Mouse (Mus musculus): Measurements from ENCODE around the gene Acbd4. TPM values are rescaled to one million over a fixed set of nuclear protein-coding genes. Genes with fewer than 3 reads are reported as not detected.

The Acbd4 gene
- polyA plus RNA-seq, 1 experiment = 40.7 TPM

DNA sequence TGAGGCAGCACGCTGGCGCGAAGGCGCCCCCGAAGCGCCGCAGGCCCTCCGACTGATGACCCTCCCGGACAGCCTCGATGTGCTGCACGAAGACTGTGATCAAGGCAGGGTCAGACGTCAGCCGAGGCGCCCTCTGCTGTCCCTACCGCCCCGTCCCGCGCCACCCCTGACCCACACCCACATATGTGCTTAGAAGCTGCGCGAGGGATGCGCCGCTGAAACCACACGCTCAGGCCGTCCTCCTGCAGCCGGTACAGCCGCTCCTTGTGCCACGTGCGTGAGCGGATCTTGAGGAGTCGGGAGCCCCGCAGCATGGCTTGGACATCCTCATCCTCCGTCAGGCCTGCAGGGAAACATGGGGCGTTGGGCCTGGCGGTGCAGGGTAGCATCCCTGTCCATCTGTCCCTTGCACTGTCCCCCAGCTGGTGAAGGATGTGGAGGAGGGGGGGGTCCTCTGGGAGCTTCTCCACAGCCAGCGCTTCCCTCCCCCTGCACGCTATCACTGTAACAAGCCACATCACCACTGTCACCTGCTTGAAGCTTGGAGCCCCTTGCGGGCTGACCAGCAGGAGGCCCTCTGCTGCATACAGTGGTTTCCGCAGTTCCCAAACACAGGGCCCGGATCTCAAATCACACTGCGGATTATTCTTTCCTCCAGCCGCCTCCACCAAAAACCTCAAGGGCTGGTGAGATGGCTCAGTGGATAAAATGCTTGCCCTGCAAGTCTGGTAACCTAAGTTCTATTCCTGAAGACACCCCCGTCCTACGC is 21.0 kb upstream of the Acbd4 start:
- TF ChIP-seq CTCF (IDR thresholded peaks at IDR 0.05; ENCODE audit: extremely low read depth, insufficient read depth, low read length) (no peak), POLR2A (IDR thresholded peaks at IDR 0.05; ENCODE audit: extremely low read depth, insufficient read depth, low read length) (no peak)
- no peak overlapping the region for H3K4me3 ChIP-seq (ENCODE audit: insufficient read depth, low read length)
- H3K27ac ChIP-seq (ENCODE audit: insufficient read depth, low read length) = no peak overlapping the region
- H3K4me1 ChIP-seq (ENCODE audit: control insufficient read depth, insufficient read depth, low read length) = no peaks in the 10 kb centered on the region

DNA sequence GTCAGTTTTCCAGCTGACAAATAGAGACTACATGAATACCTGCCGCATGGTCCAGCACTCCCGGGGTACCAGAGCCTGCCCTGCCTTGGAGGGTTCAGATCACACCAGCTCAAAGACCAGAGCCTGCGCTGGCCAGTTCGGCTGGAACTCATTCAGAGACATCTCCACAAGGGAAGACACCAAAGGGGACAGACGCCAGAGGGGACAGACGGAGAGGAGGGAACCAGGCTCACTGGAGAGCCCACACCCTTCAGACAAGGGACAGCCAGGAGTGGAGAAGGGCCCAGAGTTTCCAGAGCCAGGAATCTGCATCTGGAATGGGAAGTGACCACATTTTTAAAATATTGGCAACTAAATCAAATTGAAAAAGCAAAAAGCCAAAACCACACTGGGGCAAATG is 19.9 kb upstream of the Acbd4 start:
- H3K27ac ChIP-seq (ENCODE audit: insufficient read depth, low read length) = no peak overlapping the region
- no peaks in the 10 kb centered on the region for H3K4me1 ChIP-seq (ENCODE audit: control insufficient read depth, insufficient read depth, low read length)
- TF ChIP-seq CTCF (IDR thresholded peaks at IDR 0.05; ENCODE audit: extremely low read depth, insufficient read depth, low read length) = no peak
- no peak for TF ChIP-seq POLR2A (IDR thresholded peaks at IDR 0.05; ENCODE audit: extremely low read depth, insufficient read depth, low read length)
- H3K4me3 ChIP-seq (ENCODE audit: insufficient read depth, low read length) = no peak overlapping the region

- TF ChIP-seq POLR2A (IDR thresholded peaks at IDR 0.05; ENCODE audit: extremely low read depth, insufficient read depth, low read length) (no peak), CTCF (IDR thresholded peaks at IDR 0.05; ENCODE audit: extremely low read depth, insufficient read depth, low read length) (no peak)
- Histone ChIP-seq H3K4me3 (ENCODE audit: insufficient read depth, low read length) (no peak overlapping the region), H3K4me1 (ENCODE audit: control insufficient read depth, insufficient read depth, low read length) (no peaks in the 10 kb centered on the region), H3K27ac (ENCODE audit: insufficient read depth, low read length) (no peak overlapping the region)
Measured at GRCm38 (mm10) chr11:103093306-103093705, 8.2 kb upstream of the Acbd4 start.

DNA sequence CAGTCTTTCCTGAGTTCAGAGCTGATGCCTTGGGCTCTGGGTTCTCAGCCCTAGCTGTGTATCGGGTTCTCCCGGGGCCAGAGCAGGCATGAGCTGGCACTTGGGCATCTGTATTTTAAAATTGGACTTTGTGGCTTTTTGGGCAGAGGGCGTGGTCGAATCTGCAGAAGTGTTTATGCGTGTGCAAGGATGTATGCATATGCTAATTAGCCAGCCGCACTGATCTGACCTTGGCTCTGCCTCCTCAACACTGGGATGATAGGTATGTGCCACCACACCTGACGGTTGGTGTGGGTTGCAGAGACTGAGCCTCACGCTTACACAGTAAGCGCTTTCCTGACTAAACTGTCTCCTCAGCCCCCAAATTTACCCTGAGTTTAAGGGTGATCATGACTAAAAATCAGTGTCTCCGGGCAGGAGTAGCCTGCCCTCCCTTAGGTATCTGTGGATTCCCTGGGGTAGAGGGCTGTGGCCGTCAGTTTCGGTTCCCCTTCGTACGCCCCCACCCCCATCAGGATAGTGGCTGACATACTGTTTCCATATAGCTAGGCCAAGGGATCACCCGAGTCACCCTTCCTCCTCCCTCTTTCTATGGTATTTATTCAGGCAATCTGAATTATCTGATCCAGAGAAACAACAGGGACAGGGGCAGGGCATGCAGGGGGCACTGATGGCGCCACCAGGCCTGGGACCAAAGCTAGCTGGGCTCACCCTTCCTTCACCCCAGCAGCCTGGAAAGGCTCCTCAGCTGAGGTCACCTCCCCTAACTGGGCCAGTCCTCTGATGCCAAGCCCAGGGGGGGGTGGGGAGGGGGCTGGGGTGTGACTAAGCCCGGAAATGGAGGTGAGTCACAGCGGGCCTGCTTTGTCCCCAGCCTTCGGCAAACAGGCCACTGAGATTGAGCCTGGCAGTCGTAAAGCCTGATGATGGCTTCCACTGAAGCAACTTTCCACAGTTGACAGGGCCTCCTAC is 7.3 kb upstream of the Acbd4 start:
- no peak overlapping the region for H3K27ac ChIP-seq (ENCODE audit: insufficient read depth, low read length)
- no peak for TF ChIP-seq CTCF (IDR thresholded peaks at IDR 0.05; ENCODE audit: extremely low read depth, insufficient read depth, low read length)
- no peak for TF ChIP-seq POLR2A (IDR thresholded peaks at IDR 0.05; ENCODE audit: extremely low read depth, insufficient read depth, low read length)
- H3K4me3 ChIP-seq (ENCODE audit: insufficient read depth, low read length) = no peak overlapping the region
- no peaks in the 10 kb centered on the region for H3K4me1 ChIP-seq (ENCODE audit: control insufficient read depth, insufficient read depth, low read length)

GRCm38 (mm10) chr11:103095107-103095670 is 6.3 kb upstream of the Acbd4 start:
- H3K27ac ChIP-seq (ENCODE audit: insufficient read depth, low read length) = no peak overlapping the region
- TF ChIP-seq POLR2A (IDR thresholded peaks at IDR 0.05; ENCODE audit: extremely low read depth, insufficient read depth, low read length) (no peak), CTCF (IDR thresholded peaks at IDR 0.05; ENCODE audit: extremely low read depth, insufficient read depth, low read length) (no peak)
- no peaks in the 10 kb centered on the region for H3K4me1 ChIP-seq (ENCODE audit: control insufficient read depth, insufficient read depth, low read length)
- H3K4me3 ChIP-seq (ENCODE audit: insufficient read depth, low read length) = no peak overlapping the region

DNA sequence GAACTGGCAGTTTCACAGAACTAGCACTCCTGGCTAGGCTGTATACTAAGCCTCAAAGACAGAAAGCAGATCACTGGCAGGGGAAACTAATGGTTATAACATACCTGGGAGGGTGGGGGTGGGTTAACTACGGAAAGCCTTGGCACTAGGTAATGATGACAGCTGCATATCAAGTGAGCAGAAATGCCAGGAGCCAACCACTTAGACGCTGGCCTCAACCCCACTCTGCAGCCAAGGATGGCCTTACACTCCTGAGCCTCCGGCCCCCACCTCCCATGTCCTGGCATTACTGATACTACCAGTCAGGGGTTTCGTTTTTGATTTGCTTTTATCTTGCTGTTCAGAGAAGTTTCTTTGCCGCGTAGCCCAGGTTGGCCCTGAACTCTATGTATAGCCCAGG is 5.7 kb upstream of the Acbd4 start:
- Histone ChIP-seq H3K4me3 (ENCODE audit: insufficient read depth, low read length) (no peak overlapping the region), H3K4me1 (ENCODE audit: control insufficient read depth, insufficient read depth, low read length) (no peaks in the 10 kb centered on the region), H3K27ac (ENCODE audit: insufficient read depth, low read length) (no peak overlapping the region)
- TF ChIP-seq POLR2A (IDR thresholded peaks at IDR 0.05; ENCODE audit: extremely low read depth, insufficient read depth, low read length) (no peak), CTCF (IDR thresholded peaks at IDR 0.05; ENCODE audit: extremely low read depth, insufficient read depth, low read length) (no peak)

DNA sequence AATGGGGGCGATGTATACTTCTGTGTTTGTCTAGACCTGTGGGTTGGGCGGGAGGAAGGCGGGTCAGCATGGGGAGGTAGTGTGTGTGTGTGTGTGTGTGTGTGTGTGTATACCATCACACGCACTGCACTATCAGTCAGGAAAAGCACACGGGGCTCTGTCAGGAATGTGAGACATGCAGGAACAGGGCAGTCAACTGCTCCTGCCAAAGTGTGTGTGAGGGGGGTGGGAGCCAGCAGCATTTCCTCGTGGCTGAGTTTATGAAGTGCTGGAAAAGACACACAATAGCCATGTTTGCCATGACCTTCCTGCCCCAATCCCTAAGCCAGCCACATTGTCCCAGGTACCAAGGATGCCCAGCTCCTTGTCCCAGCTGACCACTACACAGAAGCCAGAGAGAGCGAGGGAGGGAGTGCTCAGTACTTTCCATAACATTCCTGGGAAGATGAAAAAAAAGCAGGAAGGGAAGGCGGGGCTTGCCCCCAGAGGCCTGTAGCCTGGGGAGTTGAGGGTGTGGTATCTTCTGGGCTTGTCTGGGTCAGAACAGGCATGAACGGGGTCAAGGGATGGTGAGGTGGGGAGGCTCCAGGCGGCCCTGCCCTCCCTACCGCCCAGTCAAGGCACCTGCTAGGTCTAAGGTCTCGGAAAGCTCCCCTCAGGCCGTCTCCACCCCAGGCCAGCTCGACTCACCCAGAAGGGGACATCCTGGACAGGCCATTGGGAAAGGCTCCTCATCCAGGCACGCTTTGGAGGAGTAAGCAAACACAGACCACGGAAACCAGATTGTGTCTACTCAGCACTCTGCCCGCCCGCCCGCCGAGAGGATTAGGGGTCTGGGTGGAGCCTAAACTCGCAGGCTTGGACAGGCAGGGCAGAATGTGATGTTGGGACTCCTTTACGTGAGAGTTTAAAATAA is 4.2 kb upstream of the Acbd4 start:
- H3K4me3 ChIP-seq (ENCODE audit: insufficient read depth, low read length) = no peak overlapping the region
- no peaks in the 10 kb centered on the region for H3K4me1 ChIP-seq (ENCODE audit: control insufficient read depth, insufficient read depth, low read length)
- H3K27ac ChIP-seq (ENCODE audit: insufficient read depth, low read length) = no peak overlapping the region
- TF ChIP-seq POLR2A (IDR thresholded peaks at IDR 0.05; ENCODE audit: extremely low read depth, insufficient read depth, low read length) (no peak), CTCF (IDR thresholded peaks at IDR 0.05; ENCODE audit: extremely low read depth, insufficient read depth, low read length) (no peak)

DNA sequence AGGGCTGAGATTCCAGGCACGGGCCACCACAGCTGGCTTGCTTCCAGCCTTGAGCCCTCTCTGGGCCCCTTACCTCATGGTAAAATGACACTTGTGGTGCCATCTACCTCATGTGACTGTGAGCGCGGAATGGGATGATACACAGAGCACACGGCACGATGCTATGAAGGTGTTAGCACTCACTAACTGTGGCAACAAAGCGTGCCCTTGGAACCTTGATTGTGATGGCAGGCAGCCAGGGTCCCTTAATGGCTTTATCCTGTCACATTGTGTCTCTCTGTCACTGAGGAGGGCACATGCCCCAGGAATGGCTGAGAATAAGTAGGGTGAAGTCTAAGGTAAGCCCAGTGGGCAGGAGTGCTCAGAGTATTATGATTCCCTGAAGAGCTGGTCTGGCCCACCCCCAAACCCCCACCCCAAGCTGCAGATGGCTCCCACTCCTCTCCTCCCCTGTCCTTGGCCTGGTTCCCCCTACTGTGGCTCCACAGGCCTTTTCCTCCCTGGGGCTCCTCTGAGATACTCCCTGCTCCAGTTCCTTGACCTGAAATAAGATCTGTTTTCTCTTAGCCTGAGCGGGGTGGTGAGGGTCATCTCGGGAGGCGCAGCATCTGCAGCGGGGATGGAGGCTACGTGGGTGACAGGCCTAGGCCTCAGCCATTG is 2.8 kb upstream of the Acbd4 start:
- TF ChIP-seq CTCF (IDR thresholded peaks at IDR 0.05; ENCODE audit: extremely low read depth, insufficient read depth, low read length) = no peak
- TF ChIP-seq POLR2A (IDR thresholded peaks at IDR 0.05; ENCODE audit: extremely low read depth, insufficient read depth, low read length) = no peak
- Histone ChIP-seq H3K4me3 (ENCODE audit: insufficient read depth, low read length) (no peak overlapping the region), H3K27ac (ENCODE audit: insufficient read depth, low read length) (no peak overlapping the region), H3K4me1 (ENCODE audit: control insufficient read depth, insufficient read depth, low read length) (no peaks in the 10 kb centered on the region)
